In the genomic region with DNA sequence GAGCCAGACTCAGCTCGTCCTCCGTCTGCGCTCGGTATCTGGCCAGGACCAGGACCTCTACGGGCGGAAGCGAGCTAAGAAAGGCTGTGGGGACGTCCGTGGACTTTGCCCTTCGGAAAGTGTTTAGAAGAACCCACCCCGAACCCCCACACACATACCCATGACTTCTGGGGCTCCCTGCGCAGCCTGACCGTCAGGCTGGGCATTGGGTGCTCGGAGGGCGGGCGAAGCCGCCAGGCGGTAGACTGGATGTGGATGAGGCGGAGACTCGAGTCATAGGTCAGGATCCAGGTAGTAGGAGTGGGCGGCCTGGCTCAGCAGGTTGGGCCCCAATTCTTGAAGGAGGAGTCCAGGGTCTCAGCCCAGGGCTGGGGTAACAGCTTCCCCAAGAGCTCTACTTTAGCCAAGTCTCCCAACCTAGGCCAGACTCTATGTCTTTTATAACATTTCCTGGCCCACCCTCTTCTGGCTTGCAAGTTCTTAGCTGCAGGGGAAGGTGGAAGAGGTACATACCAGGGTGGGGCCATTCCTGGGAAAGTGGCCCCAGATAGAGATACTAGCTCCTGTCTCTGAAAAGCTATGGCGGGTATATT, we compare ENCODE assay signal across 7 mouse cellular contexts. TPM values are rescaled to one million over a fixed set of nuclear protein-coding genes. Genes with fewer than 3 reads are reported as not detected.
DNase-seq lines count a peak whose midpoint lies in the region; ATAC-seq and TF ChIP-seq lines count a peak whose summit lies in the region.

A gene (minus strand): TSS at position 425 of the 593 bp plus-strand sequence.

- no peak for TF ChIP-seq EP300 in MEL (IDR thresholded peaks at IDR 0.05; ENCODE audit: low read depth in 1 of 2, low read length in 2 of 2)

- H3K9ac ChIP-seq in MEL (ENCODE audit: control insufficient read depth, low read depth, low read length, poor library complexity, severe bottlenecking), result peak within 1 kb of the TSS; percentile 85
- peak within 1 kb of the TSS; percentile 88 for H3K9ac ChIP-seq in heart, embryonic 16.5 days (ENCODE audit: low read length)

- no peak for TF ChIP-seq POLR2A in MEL (IDR thresholded peaks at IDR 0.05; ENCODE audit: control insufficient read depth in 1 of 2, insufficient read depth in 1 of 2, low read depth in 1 of 2, low read length in 2 of 2, poor library complexity in 1 of 2)

- H3K9me3 ChIP-seq in MEL (replicated peaks; ENCODE audit: insufficient read depth, low read length), result no peaks in the 10 kb centered on the region
- no peaks in the 10 kb centered on the region for H3K9me3 ChIP-seq in heart, embryonic 16.5 days (replicated peaks; ENCODE audit: control insufficient read depth, low read length)

- TF ChIP-seq RAD21 in MEL (IDR thresholded peaks at IDR 0.05; ENCODE audit: low read depth, low read length), result no peak

- no peaks in the 10 kb centered on the region for H3K27me3 ChIP-seq in MEL (ENCODE audit: control insufficient read depth in 1 of 2, insufficient read depth in 2 of 2, low read length in 2 of 2)
- no peaks in the 10 kb centered on the region for H3K27me3 ChIP-seq in heart, embryonic 16.5 days (ENCODE audit: control insufficient read depth, insufficient read depth, low read length)

- H3K4me1 ChIP-seq in MEL (ENCODE audit: control insufficient read depth in 1 of 2, insufficient read depth in 2 of 2, low read length in 2 of 2), result peaks cover 0 to 9% of the 10 kb centered on the region in 2 experiments; a peak in 1 of 4 replicates
- peaks cover 19% of the 10 kb centered on the region for H3K4me1 ChIP-seq in heart, embryonic 16.5 days (ENCODE audit: control insufficient read depth, insufficient read depth, low read length)

- peak within 1 kb of the TSS; percentile 36 for H3K27ac ChIP-seq in MEL (ENCODE audit: control insufficient read depth, low read depth, low read length)
- H3K27ac ChIP-seq in heart, embryonic 16.5 days (ENCODE audit: low read length), result peak within 1 kb of the TSS; percentile 82

- peaks cover 2% of the 10 kb centered on the region; the same call in 1 of the 2 replicates for H3K79me2 ChIP-seq in MEL (ENCODE audit: control insufficient read depth, insufficient read depth, low read length, poor library complexity)

- peak within 1 kb of the TSS; percentile 96 for H3K4me2 ChIP-seq in heart, embryonic 16.5 days (ENCODE audit: low read depth, low read length)

- TF ChIP-seq CTCF in MEL (IDR thresholded peaks at IDR 0.05 in 2 of 3, conservative IDR thresholded peaks at IDR 0.05 in 1 of 3; ENCODE audit: control insufficient read depth in 1 of 3, insufficient read depth in 1 of 3, low read depth in 2 of 3, low read length in 3 of 3, poor library complexity in 1 of 3, severe bottlenecking in 1 of 3), result no peak

- 6% methylated on average over 22 of the region's 22 CpGs for WGBS in heart, embryonic 16.5 days

- H3K4me3 ChIP-seq in MEL (ENCODE audit: control insufficient read depth in 1 of 2, insufficient read depth in 1 of 2, low read depth in 2 of 2, low read length in 2 of 2), result peak within 1 kb of the TSS; percentile 63 to 69
- peak within 1 kb of the TSS; percentile 65 for H3K4me3 ChIP-seq in heart, embryonic 16.5 days (ENCODE audit: low read length)

- no peak for DNase-seq in MEL (ENCODE audit: low read depth, low spot score)
- DNase-seq in c-Kit-positive CD71-positive TER-119-negative erythroid progenitor cells, embryonic 14.5 days (ENCODE audit: low read depth), result peak; percentile 21
- peak; percentile 61 to 68 for DNase-seq in kidney, postnatal 36 days
- DNase-seq in right cerebral cortex, postnatal 10 days (ENCODE audit: low spot score in 2 of 2), result no peak
- no peak for DNase-seq in gastrocnemius, postnatal 4 days (ENCODE audit: low spot score in 2 of 2)

- H3K36me3 ChIP-seq in MEL (ENCODE audit: control insufficient read depth in 1 of 2, insufficient read depth in 2 of 2, low read length in 2 of 2), result peaks cover 7 to 12% of the 10 kb centered on the region in 2 experiments
- peaks cover 21% of the 10 kb centered on the region for H3K36me3 ChIP-seq in heart, embryonic 16.5 days (ENCODE audit: control insufficient read depth, insufficient read depth)

- ATAC-seq in heart, embryonic 16.5 days (replicated peaks; ENCODE audit: extremely low read depth, insufficient read depth, low FRiP score), result peak; percentile 38
- peak; percentile 30 for ATAC-seq in megakaryocyte-erythroid progenitor cell, adult 5-6 weeks (replicated peaks; ENCODE audit: low FRiP score, low TSS enrichment, poor library complexity, severe bottlenecking)

TF ChIP-seq in MEL, 35 proteins besides CTCF, POLR2A, EP300 and RAD21:
- TF ChIP-seq ZC3H11A (IDR thresholded peaks at IDR 0.05; ENCODE audit: low read depth, low read length) (no peak), NRF1 (IDR thresholded peaks at IDR 0.05; ENCODE audit: insufficient read depth, low read depth, low read length, poor library complexity, severe bottlenecking) (0 out of 2 replicates have a peak, but pooled peaks have one; percentile 17), CHD1 (IDR thresholded peaks at IDR 0.05; ENCODE audit: low read depth, low read length) (no peak), E2F4 (IDR thresholded peaks at IDR 0.05; ENCODE audit: borderline replicate concordance, low read depth, low read length) (no peak), NELFE (IDR thresholded peaks at IDR 0.05; ENCODE audit: low read depth, low read length) (0 out of 2 replicates have a peak, but pooled peaks have one; percentile 2), ZNF384 (IDR thresholded peaks at IDR 0.05; ENCODE audit: low read depth, low read length) (no peak), CHD2 (IDR thresholded peaks at IDR 0.05; ENCODE audit: low read length) (no peak), TAL1 (IDR thresholded peaks at IDR 0.05; ENCODE audit: low read length) (no peak), USF2 (IDR thresholded peaks at IDR 0.05; ENCODE audit: borderline replicate concordance in 1 of 2, insufficient read depth in 1 of 2, low read depth in 1 of 2, low read length in 2 of 2) (no peak), HCFC1 (IDR thresholded peaks at IDR 0.05; ENCODE audit: low read depth, low read length) (peak; percentile 10; the same call in 1 of the 2 replicates), TCF12 (IDR thresholded peaks at IDR 0.05; ENCODE audit: low read depth, low read length) (no peak), ZKSCAN1 (IDR thresholded peaks at IDR 0.05; ENCODE audit: low read depth, low read length) (0 out of 2 replicates have a peak, but pooled peaks have one; percentile 6), POLR2AphosphoS2 (IDR thresholded peaks at IDR 0.05; ENCODE audit: low read length) (peak; percentile 85; the same call in 1 of the 2 replicates), SIN3A (IDR thresholded peaks at IDR 0.05; ENCODE audit: low read length) (no peak; the same call in 1 of the 2 replicates), ELF1 (IDR thresholded peaks at IDR 0.05; ENCODE audit: low read depth, low read length) (no peak), MYC (IDR thresholded peaks at IDR 0.05; ENCODE audit: low read depth, low read length) (no peak)

RNA-seq across cellular contexts. Expression of the gene that starts here (rescaled TPM):
- total RNA-seq in MEL (2012; rRNA removed), result 0.31 and 0.56 TPM in 2 replicates
- 1 to 10 TPM in 1 of 2 experiments, not detected in 1; 1.3 TPM for polyA plus RNA-seq in MEL (2012; ENCODE audit: insufficient read depth in 1 of 2, insufficient read length in 2 of 2, low read depth in 1 of 2, low replicate concordance in 2 of 2, missing spikeins in 1 of 2)
- 2.7 and 3.4 TPM in 2 replicates for polyA plus RNA-seq in heart, embryonic 16.5 days (2015; fragmentation: Nextera tagmentation; extraction: Ambion mirVana)
- 0.72 TPM in 1 of 2 replicates, not detected in the other for total RNA-seq in megakaryocyte-erythroid progenitor cell, adult 5-6 weeks (2014; fragmentation: Nextera tagmentation)
- 1.1 TPM in 1 of 2 replicates, not detected in the other for total RNA-seq in megakaryocyte-erythroid progenitor cell, adult 5-6 weeks (2017)
- total RNA-seq in gastrocnemius, postnatal 4 days (2021), result 1 to 10 TPM; 2.9 TPM

Comparison
In these comparisons a context has a peak if more than half of its experiments do, and no peak if none do; other contexts are left out.
1. DNase-seq: peak in c-Kit-positive CD71-positive TER-119-negative erythroid progenitor cells, embryonic 14.5 days (single experiment) and kidney, postnatal 36 days (2 of 2); none in MEL (single experiment), right cerebral cortex, postnatal 10 days (0 of 2) and gastrocnemius, postnatal 4 days (0 of 2).